Mouse (Mus musculus) myocyte (in vitro differentiated cells): ENCODE data around the gene Sox5.

ENCODE experiments used
- CEBPB ChIP-seq: IDR thresholded peaks from 2 replicates; pipeline ENCODE4 v1.6.1; 2011; ENCODE audit warnings: mild to moderate bottlenecking, moderate library complexity; ENCODE audit not compliant: poor library complexity, insufficient read depth, severe bottlenecking
- E2F4 ChIP-seq: IDR thresholded peaks from one replicate; pipeline ENCODE4 v1.6.1; 2011; ENCODE audit warnings: mild to moderate bottlenecking, control low read depth, moderate library complexity; ENCODE audit not compliant: insufficient read depth
- MAX ChIP-seq: IDR thresholded peaks from one replicate; pipeline ENCODE4 v1.6.1; 2011; ENCODE audit warnings: low read depth, mild to moderate bottlenecking, control low read depth
- MYOG ChIP-seq, 3 experiments: IDR thresholded peaks; one replicate each; pipeline ENCODE4 v1.6.1; 2011; ENCODE audit warnings: control low read depth in 2 of 3, low read depth in 2 of 3, mild to moderate bottlenecking in 2 of 3; ENCODE audit not compliant: insufficient read length in 2 of 3, control insufficient read depth in 1 of 3, insufficient read depth in 1 of 3
- POLR2A ChIP-seq: IDR thresholded peaks from one replicate; pipeline ENCODE4 v1.6.1; 2011; ENCODE audit warnings: low read depth, mild to moderate bottlenecking, control low read depth, moderate library complexity; ENCODE audit not compliant: insufficient read length

- TF ChIP-seq POLR2A (no peak), MYOG (IDR thresholded peaks at IDR 0.05; ENCODE audit: control insufficient read depth in 1 of 3, insufficient read depth in 1 of 3, insufficient read length in 2 of 3, low read depth in 2 of 3) (no peak), E2F4 (no peak), MAX (no peak), CEBPB (no peak)
Observed at GRCm38 (mm10) chr6:144045503-144045902, 736.3 kb downstream of the Sox5 start.
